8 mouse cellular contexts compared by ENCODE assay signal in the genomic region with DNA sequence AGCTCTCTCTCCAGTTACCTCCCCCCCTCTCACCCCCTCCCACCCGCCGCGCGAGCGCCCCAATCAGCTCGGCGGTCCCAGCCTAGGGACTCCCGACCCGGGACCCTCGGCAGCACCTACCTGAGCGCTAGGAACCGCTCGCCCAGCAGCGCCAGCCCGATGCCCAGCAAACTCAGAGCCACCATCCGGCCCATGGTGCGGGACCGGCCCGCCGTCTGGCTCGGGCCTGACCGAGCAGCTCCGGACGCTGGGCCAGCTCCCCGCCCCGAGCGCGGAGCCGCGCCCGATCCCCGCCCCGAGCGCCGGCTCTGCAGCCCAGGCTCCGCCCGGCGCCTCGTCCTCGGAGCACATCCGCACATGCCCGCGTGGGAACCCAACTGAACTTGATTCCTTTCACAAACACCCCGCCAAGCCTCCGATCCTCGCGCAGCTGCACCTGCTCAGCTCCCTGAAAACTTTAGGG. TPM values are rescaled to one million over a fixed set of nuclear protein-coding genes. Genes with fewer than 3 reads are reported as not detected.
DNase-seq lines count a peak whose midpoint lies in the region; ATAC-seq and TF ChIP-seq lines count a peak whose summit lies in the region.

TSS of gene Pon2 (minus strand) at position 364 of the 463 bp plus-strand sequence.

- peak within 1 kb of the TSS; percentile 64 for H3K4me2 ChIP-seq in embryonic facial prominence, embryonic 11.5 days (ENCODE audit: low read depth, low read length)
- H3K4me2 ChIP-seq in limb, embryonic 14.5 days (replicated peaks; ENCODE audit: low read depth, low read length, severe bottlenecking): peak within 1 kb of the TSS; percentile 58
- peak within 1 kb of the TSS; percentile 99 for H3K4me2 ChIP-seq in midbrain, embryonic 16.5 days (ENCODE audit: low read length)

- H3K9ac ChIP-seq in embryonic facial prominence, embryonic 11.5 days (replicated peaks; ENCODE audit: low read length): peak within 1 kb of the TSS; percentile 73
- H3K9ac ChIP-seq in limb, embryonic 14.5 days (ENCODE audit: low read depth, low read length, severe bottlenecking): peak within 1 kb of the TSS; percentile 75
- peak within 1 kb of the TSS; percentile 66 for H3K9ac ChIP-seq in midbrain, embryonic 16.5 days (ENCODE audit: low read depth, low read length)

- DNase-seq in cerebellum, adult 11 months: peak; percentile 5
- DNase-seq in cerebellum, adult 11-12 months: no peak
- DNase-seq in embryonic facial prominence, embryonic 11.5 days (ENCODE audit: low spot score): peak; percentile 85
- DNase-seq in heart, adult 11 months: peak; percentile 99
- DNase-seq in kidney, adult 11 months: peak; percentile 72
- DNase-seq in limb, embryonic 14.5 days (ENCODE audit: low spot score): peak; percentile 81
- peak; percentile 86 for DNase-seq in spleen, postnatal 36 days (ENCODE audit: low spot score in 2 of 2)

- 0 out of 2 replicates have a peak, but pooled peaks have one; percentile 40 for TF ChIP-seq POLR2A in limb, embryonic 14.5 days (IDR thresholded peaks at IDR 0.05; ENCODE audit: borderline replicate concordance, extremely low read depth, insufficient read depth, insufficient read length)

- H3K4me3 ChIP-seq in embryonic facial prominence, embryonic 11.5 days (ENCODE audit: low read depth, low read length): peak within 1 kb of the TSS; percentile 57
- H3K4me3 ChIP-seq in limb, embryonic 14.5 days (replicated peaks; ENCODE audit: low read length): peak within 1 kb of the TSS; percentile 66
- H3K4me3 ChIP-seq in midbrain, embryonic 16.5 days (ENCODE audit: low read depth, low read length): peak within 1 kb of the TSS; percentile 63

- no peaks in the 10 kb centered on the region for H3K9me3 ChIP-seq in embryonic facial prominence, embryonic 11.5 days (replicated peaks; ENCODE audit: control insufficient read depth, low read length)
- H3K9me3 ChIP-seq in limb, embryonic 14.5 days (ENCODE audit: control insufficient read depth, low read length): no peaks in the 10 kb centered on the region
- H3K9me3 ChIP-seq in midbrain, embryonic 16.5 days (replicated peaks; ENCODE audit: control insufficient read depth, low read length, poor library complexity, severe bottlenecking): no peaks in the 10 kb centered on the region

- H3K4me1 ChIP-seq in embryonic facial prominence, embryonic 11.5 days (ENCODE audit: control insufficient read depth, insufficient read depth, low read length): no peaks in the 10 kb centered on the region
- no peaks in the 10 kb centered on the region for H3K4me1 ChIP-seq in limb, embryonic 14.5 days (ENCODE audit: control insufficient read depth, insufficient read depth, low read length)
- peaks cover 6% of the 10 kb centered on the region for H3K4me1 ChIP-seq in midbrain, embryonic 16.5 days (ENCODE audit: control insufficient read depth, insufficient read depth, low read length)

- ATAC-seq in embryonic facial prominence, embryonic 11.5 days (replicated peaks; ENCODE audit: insufficient number of reproducible peaks, low FRiP score, low TSS enrichment, low read depth): peak; percentile 93
- peak; percentile 94 for ATAC-seq in limb, embryonic 14.5 days (ENCODE audit: low FRiP score, low read depth)
- peak; percentile 93 for ATAC-seq in midbrain, embryonic 16.5 days

- WGBS in embryonic facial prominence, embryonic 11.5 days: under 1% methylated on average over 46 of the region's 47 CpGs
- WGBS in limb, embryonic 14.5 days: 1% methylated on average over 35 of the region's 47 CpGs
- WGBS in midbrain, embryonic 16.5 days: under 1% methylated on average over 40 of the region's 47 CpGs

- H3K36me3 ChIP-seq in embryonic facial prominence, embryonic 11.5 days (replicated peaks; ENCODE audit: control insufficient read depth, insufficient read depth, low read depth, low read length): no peaks in the 10 kb centered on the region
- no peaks in the 10 kb centered on the region for H3K36me3 ChIP-seq in limb, embryonic 14.5 days (ENCODE audit: control insufficient read depth, insufficient read depth, low read length)
- no peaks in the 10 kb centered on the region for H3K36me3 ChIP-seq in midbrain, embryonic 16.5 days (ENCODE audit: control insufficient read depth, insufficient read depth, low read length)

- H3K27ac ChIP-seq in embryonic facial prominence, embryonic 11.5 days (replicated peaks; ENCODE audit: low read depth, low read length): peak within 1 kb of the TSS; percentile 48; the same call in 1 of the 2 replicates
- peak within 1 kb of the TSS; percentile 72 for H3K27ac ChIP-seq in limb, embryonic 14.5 days (replicated peaks; ENCODE audit: low read depth, low read length)
- H3K27ac ChIP-seq in midbrain, embryonic 16.5 days (ENCODE audit: low read length): peak within 1 kb of the TSS; percentile 34; the same call in 1 of the 2 replicates

- no peaks in the 10 kb centered on the region for H3K27me3 ChIP-seq in embryonic facial prominence, embryonic 11.5 days (ENCODE audit: control insufficient read depth, insufficient read depth, low read length)
- no peaks in the 10 kb centered on the region for H3K27me3 ChIP-seq in limb, embryonic 14.5 days (ENCODE audit: control insufficient read depth, insufficient read depth, low read length)
- H3K27me3 ChIP-seq in midbrain, embryonic 16.5 days (ENCODE audit: control insufficient read depth, insufficient read depth, low read depth, low read length): no peaks in the 10 kb centered on the region

RNA-seq across cellular contexts. Expression of gene Pon2, which starts in this region (rescaled TPM):
- polyA plus RNA-seq in embryonic facial prominence, embryonic 11.5 days (2014; fragmentation: Nextera tagmentation; extraction: Ambion mirVana): 19.5 and 19.9 TPM in 2 replicates
- 20.5 and 21.1 TPM in 2 replicates for polyA plus RNA-seq in limb, embryonic 14.5 days (2012; rRNA removed)
- 27.0 and 28.4 TPM in 2 replicates for polyA plus RNA-seq in limb, embryonic 14.5 days (2014; fragmentation: Nextera tagmentation; extraction: Ambion mirVana)
- 25.7 and 27.7 TPM in 2 replicates for polyA plus RNA-seq in midbrain, embryonic 16.5 days (2015; fragmentation: Nextera tagmentation; extraction: Ambion mirVana)
